Mouse (Mus musculus) heart, embryonic 16.5 days (tissue): ENCODE measurements around the gene Rtbdn. TPM values are rescaled to one million over a fixed set of nuclear protein-coding genes. Genes with fewer than 3 reads are reported as not detected.

ENCODE experiments used
- ATAC-seq: fragments of 200-750 bp; cut with Nextera tagmentation; replicated peaks from 2 replicates; pipeline ENCODE4 v1.8.0; 2017; ENCODE audit warnings: moderate number of reproducible peaks; ENCODE audit not compliant: insufficient read depth, low FRiP score; ENCODE audit errors: extremely low read depth
- H3K27ac ChIP-seq: fragments of 300-500 bp; sonication (generic); 2 replicates; pipeline ENCODE4 v1.5.1; 2014; ENCODE audit warnings: mild to moderate bottlenecking, low read length, control low read depth, moderate library complexity
- H3K27me3 ChIP-seq: fragments of 300-500 bp; sonication (generic); 2 replicates; pipeline ENCODE4 v1.6.1; 2014; ENCODE audit warnings: low read length, mixed read lengths; ENCODE audit not compliant: control insufficient read depth, insufficient read depth
- H3K36me3 ChIP-seq: fragments of 300-500 bp; sonication (generic); 2 replicates; pipeline ENCODE4 v1.6.1; 2014; ENCODE audit not compliant: control insufficient read depth, insufficient read depth
- H3K4me1 ChIP-seq: fragments of 300-500 bp; sonication (generic); 2 replicates; pipeline ENCODE4 v1.6.1; 2014; ENCODE audit warnings: low read length, mixed read lengths; ENCODE audit not compliant: control insufficient read depth, insufficient read depth
- H3K4me2 ChIP-seq: fragments of 300-500 bp; sonication (generic); 2 replicates; pipeline ENCODE4 v1.6.1; 2014; ENCODE audit warnings: low read depth, mild to moderate bottlenecking, control low read depth, low read length
- H3K4me3 ChIP-seq: fragments of 300-500 bp; sonication (generic); 2 replicates; pipeline ENCODE4 v1.5.1; 2014; ENCODE audit warnings: mild to moderate bottlenecking, control low read depth, low read length
- H3K9ac ChIP-seq: fragments of 300-500 bp; sonication (generic); 2 replicates; pipeline ENCODE4 v1.6.1; 2014; ENCODE audit warnings: low read length, control low read depth
- H3K9me3 ChIP-seq: fragments of 300-500 bp; sonication (generic); replicated peaks from 2 replicates; pipeline ENCODE4 v1.6.1; 2016; ENCODE audit warnings: low read length; ENCODE audit not compliant: control insufficient read depth
- WGBS: fragments of 180-500 bp; shearing (Covaris S2); extraction: QIAGEN DNeasy Blood & Tissue Kit; methylation state at CpG from one replicate; pipeline ENCODE4 v1.1.7; 2014; 5-methylcytosine and 5-hydroxymethylcytosine counted together
- polyA plus RNA-seq: library from polyadenylated mRNA; unstranded; fragments of >200 nt; fragmentation: Nextera tagmentation; extraction: Ambion mirVana; gene quantifications from 2 replicates; pipeline ENCODE4 v1.2.1, GENCODE M21; 2015

Rtbdn gene
- polyA plus RNA-seq, 1 experiment from 2014 or later = 0.38 TPM

- Histone ChIP-seq H3K9me3 (no peaks in the 10 kb centered on the region), H3K4me3 (no peak overlapping the region), H3K9ac (no peak overlapping the region), H3K27ac (no peak overlapping the region), H3K4me1 (peaks cover 7% of the 10 kb centered on the region), H3K4me2 (no peak overlapping the region), H3K27me3 (peaks cover 60% of the 10 kb centered on the region), H3K36me3 (no peaks in the 10 kb centered on the region)
- ATAC-seq = no peak
- WGBS = 77% methylated on average over 13 of the region's 13 CpGs
Measured at GRCm38 (mm10) chr8:84930582-84930981, 16.2 kb upstream of the Rtbdn start.

GRCm38 (mm10) chr8:84933767-84934559 lies 12.8 kb upstream of the Rtbdn start:
- H3K36me3 ChIP-seq = no peaks in the 10 kb centered on the region
- no peak overlapping the region for H3K4me2 ChIP-seq
- no peak overlapping the region for H3K4me3 ChIP-seq
- H3K9me3 ChIP-seq = no peaks in the 10 kb centered on the region
- H3K9ac ChIP-seq = no peak overlapping the region
- H3K4me1 ChIP-seq = peaks cover 5% of the 10 kb centered on the region
- no peak overlapping the region for H3K27ac ChIP-seq
- WGBS = 75% methylated on average over 16 of the region's 16 CpGs
- ATAC-seq = no peak
- peaks cover 79% of the 10 kb centered on the region for H3K27me3 ChIP-seq

GRCm38 (mm10) chr8:84934860-84935259 lies 11.9 kb upstream of the Rtbdn start:
- peaks cover 71% of the 10 kb centered on the region for H3K27me3 ChIP-seq
- ATAC-seq = no peak
- no peak overlapping the region for H3K4me2 ChIP-seq
- no peaks in the 10 kb centered on the region for H3K9me3 ChIP-seq
- 4% methylated on average over 15 of the region's 15 CpGs for WGBS
- H3K4me1 ChIP-seq = peaks cover 4% of the 10 kb centered on the region; the same call in 1 of the 2 replicates
- H3K9ac ChIP-seq = no peak overlapping the region
- no peak overlapping the region for H3K4me3 ChIP-seq
- no peaks in the 10 kb centered on the region for H3K36me3 ChIP-seq
- no peak overlapping the region for H3K27ac ChIP-seq

- Histone ChIP-seq H3K27ac (no peak overlapping the region), H3K4me3 (no peak overlapping the region), H3K4me2 (no peak overlapping the region), H3K27me3 (peaks cover 64% of the 10 kb centered on the region), H3K36me3 (no peaks in the 10 kb centered on the region), H3K9ac (no peak overlapping the region), H3K4me1 (peaks cover 4% of the 10 kb centered on the region; the same call in 1 of the 2 replicates), H3K9me3 (no peaks in the 10 kb centered on the region)
- no peak; the same call in 1 of the 2 replicates for ATAC-seq
- 5% methylated on average over 14 of the region's 14 CpGs for WGBS
Measured at GRCm38 (mm10) chr8:84935489-84935888, 11.3 kb upstream of the Rtbdn start.

GRCm38 (mm10) chr8:84936041-84936961 lies 10.5 kb upstream of the Rtbdn start:
- Histone ChIP-seq H3K27me3 (peaks cover 62% of the 10 kb centered on the region), H3K4me2 (peak overlapping the region; percentile 70), H3K27ac (no peak overlapping the region), H3K4me3 (peak overlapping the region; percentile 48), H3K9me3 (no peaks in the 10 kb centered on the region), H3K9ac (peak overlapping the region; percentile 37; the same call in 1 of the 2 replicates), H3K36me3 (no peaks in the 10 kb centered on the region), H3K4me1 (peaks cover 4% of the 10 kb centered on the region; the same call in 1 of the 2 replicates)
- 24% methylated on average over 23 of the region's 23 CpGs for WGBS
- ATAC-seq = no peak

- H3K36me3 ChIP-seq = no peaks in the 10 kb centered on the region
- peak within 1 kb of the TSS; percentile 37; the same call in 1 of the 2 replicates for H3K9ac ChIP-seq
- no peaks in the 10 kb centered on the region for H3K9me3 ChIP-seq
- peaks cover 60% of the 10 kb centered on the region for H3K27me3 ChIP-seq
- peaks cover 4% of the 10 kb centered on the region; the same call in 1 of the 2 replicates for H3K4me1 ChIP-seq
- H3K4me3 ChIP-seq = peak within 1 kb of the TSS; percentile 48
- H3K27ac ChIP-seq = no peak within 1 kb of the TSS
- peak within 1 kb of the TSS; percentile 70 for H3K4me2 ChIP-seq
- under 1% methylated on average over 43 of the region's 50 CpGs for WGBS
- ATAC-seq = no peak
Measured at GRCm38 (mm10) chr8:84936962-84937546, 9.7 kb upstream of the Rtbdn start, which contains the start of gene Mast1. Gene Mast1 (minus strand): TSS chr8:84937359.

- Histone ChIP-seq H3K4me2 (peak overlapping the region; percentile 70; the same call in 1 of the 2 replicates), H3K27ac (no peak overlapping the region), H3K4me3 (peak overlapping the region; percentile 48; the same call in 1 of the 2 replicates), H3K9ac (no peak overlapping the region), H3K27me3 (peaks cover 57% of the 10 kb centered on the region), H3K36me3 (no peaks in the 10 kb centered on the region), H3K9me3 (no peaks in the 10 kb centered on the region), H3K4me1 (peaks cover 4% of the 10 kb centered on the region; the same call in 1 of the 2 replicates)
- ATAC-seq = no peak
- 62% methylated on average over 13 of the region's 13 CpGs for WGBS
Measured at GRCm38 (mm10) chr8:84937620-84938485, 8.9 kb upstream of the Rtbdn start.

- WGBS = 27% methylated on average over 4 of the region's 4 CpGs
- Histone ChIP-seq H3K27me3 (peaks cover 52% of the 10 kb centered on the region), H3K4me2 (no peak overlapping the region), H3K4me3 (no peak overlapping the region), H3K4me1 (peaks cover 5% of the 10 kb centered on the region), H3K27ac (no peak overlapping the region), H3K9me3 (no peaks in the 10 kb centered on the region), H3K36me3 (no peaks in the 10 kb centered on the region), H3K9ac (no peak overlapping the region)
- no peak for ATAC-seq
Measured at GRCm38 (mm10) chr8:84943699-84944098, 3.1 kb upstream of the Rtbdn start.
